Mouse (Mus musculus) ES-Bruce4 (cell line): ENCODE measurements at regions not wholly inside any gene's neighbourhood (a gene's known extent, or its start where the extent isn't known, plus 50 kb on each side); places are given as distances from the start of the nearest gene placed in this dataset.

Experiments
- CTCF ChIP-seq: IDR thresholded peaks from one replicate; pipeline ENCODE4 v1.8.1; 2011; ENCODE audit warnings: low read depth, low read length
- EP300 ChIP-seq: IDR thresholded peaks from 2 replicates; pipeline ENCODE4 v1.6.1; 2011; ENCODE audit warnings: low read depth, low read length; ENCODE audit not compliant: insufficient read depth
- POLR2A ChIP-seq: IDR thresholded peaks from one replicate; pipeline ENCODE4 v1.8.1; 2011; ENCODE audit warnings: low read length; ENCODE audit not compliant: insufficient read depth

DNA sequence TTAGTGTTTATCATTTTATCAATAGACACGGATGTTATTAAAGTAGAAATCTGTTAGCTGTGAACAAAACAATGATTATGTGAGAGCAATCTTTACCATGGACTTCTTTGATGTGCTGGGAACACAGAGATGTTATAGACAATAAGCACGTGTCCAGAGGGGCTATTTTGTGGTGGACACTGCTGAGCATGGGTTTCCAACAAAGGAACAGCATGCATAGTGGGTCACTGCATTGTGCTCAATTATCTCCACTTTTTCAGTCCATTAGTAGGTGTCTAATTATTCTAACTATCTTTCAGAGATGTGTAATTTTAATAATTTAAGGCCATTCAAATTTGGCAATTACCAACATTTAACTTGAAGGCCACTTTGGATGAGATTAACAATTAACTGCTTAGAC, 409.6 kb upstream of the Fam98a start:
- TF ChIP-seq CTCF (no peak), POLR2A (no peak), EP300 (no peak)
